Mouse (Mus musculus): ENCODE results near the gene Lsm14a.

DNA sequence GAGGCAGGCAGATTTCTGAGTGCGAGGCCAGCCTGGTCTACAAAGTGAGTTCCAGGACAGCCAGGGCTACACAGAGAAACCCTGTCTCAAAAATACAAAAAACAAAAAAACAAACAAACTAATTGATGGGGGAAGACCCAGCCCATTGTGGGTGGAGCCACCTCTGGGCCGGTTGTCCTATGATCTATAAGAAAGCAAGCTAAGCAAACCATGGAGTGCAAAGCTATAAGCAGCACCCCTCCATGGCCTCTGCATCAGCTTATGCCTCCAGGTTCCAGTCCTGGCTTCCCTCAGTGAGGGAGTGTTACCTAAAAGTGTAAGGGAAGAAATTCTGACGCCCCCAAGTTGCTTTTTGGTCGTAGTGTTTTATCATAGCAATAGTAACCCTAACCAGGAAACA lies 1.4 kb downstream of the Lsm14a start:
- TF ChIP-seq CTCF (conservative IDR thresholded peaks at IDR 0.05; ENCODE audit: insufficient read depth, insufficient read length, low read depth, low read length) (no peak), POLR2A (IDR thresholded peaks at IDR 0.05; ENCODE audit: low read depth, low read length) (no peak)
